Mouse (Mus musculus) gonadal fat pad, adult 2 months (tissue): ENCODE measurements around the gene Sephs2. TPM values are rescaled to one million over a fixed set of nuclear protein-coding genes. Genes with fewer than 3 reads are reported as not detected.

Experiments used
- DNase-seq: peaks from one replicate; pipeline ENCODE4 v3.0.0-alpha.2; 2012; ENCODE audit warnings: low read depth
- polyA plus RNA-seq: library from polyadenylated mRNA; depleted of rRNA; stranded (reverse); fragments of >200 nt; gene quantifications from 2 replicates; pipeline ENCODE4 v1.2.3, GENCODE M21; 2012; rRNA removed

Sephs2 gene
- polyA plus RNA-seq, 1 experiment: 21.3 TPM

DNA sequence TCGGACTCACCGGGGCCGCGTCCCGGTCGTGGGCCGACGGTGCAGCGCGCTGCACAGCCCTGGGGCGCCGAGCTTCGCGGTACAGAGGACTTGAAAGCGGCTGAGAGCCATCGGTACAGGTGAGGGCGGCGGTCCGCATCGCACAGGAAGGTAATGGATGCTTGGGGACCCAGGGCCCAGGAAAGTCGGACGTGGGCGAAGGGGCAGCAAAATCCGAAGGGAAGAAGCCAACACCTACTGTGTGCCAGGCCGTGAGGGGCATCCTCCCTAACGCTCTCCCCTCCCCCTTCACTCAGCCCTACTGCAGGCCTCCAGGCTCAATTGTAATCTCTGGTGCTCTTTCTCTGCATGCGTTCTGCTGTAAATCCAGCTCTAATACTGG lies 40.5 kb downstream of the Sephs2 start:
- no peak for DNase-seq

GRCm38 (mm10) chr7:127232622-127233367 lies 41.1 kb downstream of the Sephs2 start, which contains the start of the genes Zfp553 and Sept1:
Gene Zfp553 (plus strand): TSS chr7:127233061.
Gene Sept1 (minus strand): TSS chr7:127233130.
- DNase-seq: no peak

GRCm38 (mm10) chr7:127231826-127232621 lies 41.8 kb downstream of the Sephs2 start:
- DNase-seq: no peak

GRCm38 (mm10) chr7:127231376-127231775 lies 42.5 kb downstream of the Sephs2 start:
- DNase-seq: no peak

GRCm38 (mm10) chr7:127228615-127229303 lies 45.1 kb downstream of the Sephs2 start:
- DNase-seq: no peak

DNA sequence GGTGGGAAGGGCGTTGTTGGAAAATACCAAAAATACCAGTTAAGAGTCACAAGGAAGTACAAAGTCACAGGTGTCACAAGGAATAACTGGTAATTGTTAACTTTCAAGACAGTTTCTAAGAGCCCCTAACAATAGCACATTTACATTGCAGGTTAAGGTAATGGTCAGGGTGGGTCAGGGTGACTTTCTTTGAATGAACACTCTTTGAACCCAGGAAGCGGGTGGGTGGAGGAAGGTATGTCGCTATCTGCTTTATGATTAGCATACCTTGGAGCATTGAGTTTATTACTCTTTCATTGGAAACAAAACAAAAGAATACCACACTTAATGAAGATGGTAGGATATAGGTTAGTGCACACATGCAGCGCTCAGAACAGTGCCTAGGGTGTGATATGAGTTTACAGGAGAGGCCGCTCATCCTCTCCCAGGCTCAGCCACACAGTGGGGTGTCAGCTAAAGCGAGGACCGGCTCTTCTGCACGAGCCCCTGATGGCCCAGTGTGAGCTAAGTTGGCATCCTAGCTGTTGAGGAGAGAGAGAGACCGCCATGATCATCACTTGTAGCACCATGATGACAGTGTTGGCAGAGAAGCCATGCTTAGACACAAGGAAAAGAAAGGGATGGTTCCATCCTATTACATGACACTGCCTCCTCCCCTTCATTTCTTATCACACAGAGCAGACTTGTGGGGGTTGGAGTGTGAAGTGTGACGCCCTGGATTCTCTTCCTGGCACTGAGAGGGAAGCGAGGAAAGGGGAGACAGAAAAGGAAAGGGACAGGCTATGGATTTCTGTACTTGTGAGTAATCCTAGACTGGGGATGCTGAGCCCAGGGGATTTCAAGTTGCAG lies 48.5 kb downstream of the Sephs2 start:
- no peak for DNase-seq

DNA sequence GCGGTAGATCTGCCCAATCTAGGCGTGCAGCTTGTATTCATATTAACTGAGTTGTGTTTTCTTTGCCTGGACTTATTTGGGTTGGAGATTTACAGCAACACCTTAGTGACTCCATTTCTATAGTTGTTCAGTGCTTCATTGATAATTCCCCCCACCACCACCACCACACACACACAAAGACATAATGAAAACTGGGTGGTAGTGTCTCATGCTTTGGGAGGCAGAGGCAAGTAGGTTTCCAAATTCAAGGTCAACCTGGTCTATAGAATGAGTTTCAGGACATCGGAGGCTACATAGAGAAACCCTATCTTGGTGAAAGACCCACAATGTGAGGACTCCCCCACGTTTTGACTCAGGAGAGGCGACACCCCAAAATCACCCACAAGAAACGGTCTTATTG lies 49.2 kb downstream of the Sephs2 start:
- no peak for DNase-seq

GRCm38 (mm10) chr7:127223515-127224478 lies 50.1 kb downstream of the Sephs2 start:
- DNase-seq: no peak

GRCm38 (mm10) chr7:127223106-127223505 lies 50.7 kb downstream of the Sephs2 start:
- DNase-seq: no peak

Other genes starting within 250 kb of the Sephs2 start
- 80.5 and 81.9 TPM in 2 replicates for gene Maz, start 247.0 kb downstream of the Sephs2 start, polyA plus RNA-seq
- 1.3 and 2.1 TPM in 2 replicates for gene Kif22, start 231.6 kb downstream of the Sephs2 start, polyA plus RNA-seq
- gene Zg16, start 186.7 kb downstream of the Sephs2 start, polyA plus RNA-seq: 0.86 and 1.5 TPM in 2 replicates
- gene AI467606, start 182.7 kb downstream of the Sephs2 start, polyA plus RNA-seq: 14.8 and 17.4 TPM in 2 replicates
- 1.7 and 2.1 TPM in 2 replicates for gene Qprt, start 151.8 kb downstream of the Sephs2 start, polyA plus RNA-seq
- 1.4 and 1.6 TPM in 2 replicates for gene Spn, start 136.2 kb downstream of the Sephs2 start, polyA plus RNA-seq
- gene Cd2bp2, start 78.0 kb downstream of the Sephs2 start, polyA plus RNA-seq: 29.3 and 32.5 TPM in 2 replicates
- gene Tbc1d10b, start 65.6 kb downstream of the Sephs2 start, polyA plus RNA-seq: 28.2 and 33.0 TPM in 2 replicates
- gene Mylpf, start 65.2 kb downstream of the Sephs2 start, polyA plus RNA-seq: 1.3 and 7.6 TPM in 2 replicates
- gene Zfp553, start 41.0 kb downstream of the Sephs2 start, polyA plus RNA-seq: 13.4 and 14.2 TPM in 2 replicates
- gene Sept1, start 40.9 kb downstream of the Sephs2 start, polyA plus RNA-seq: 8.3 and 9.3 TPM in 2 replicates
- gene Zfp771, start 29.8 kb downstream of the Sephs2 start, polyA plus RNA-seq: 89.7 and 105 TPM in 2 replicates
- 40.9 and 52.0 TPM in 2 replicates for gene Dctpp1, start 13.3 kb downstream of the Sephs2 start, polyA plus RNA-seq
- gene Itgal, start 22.2 kb upstream of the Sephs2 start, polyA plus RNA-seq: 3.0 and 3.4 TPM in 2 replicates
- gene Zfp768, start 71.5 kb upstream of the Sephs2 start, polyA plus RNA-seq: 22.5 and 22.7 TPM in 2 replicates
- 8.7 and 9.4 TPM in 2 replicates for gene Zfp747, start 102.0 kb upstream of the Sephs2 start, polyA plus RNA-seq
- gene 9130019O22Rik, start 113.1 kb upstream of the Sephs2 start, polyA plus RNA-seq: 5.8 and 6.4 TPM in 2 replicates
- gene E430018J23Rik, start 119.6 kb upstream of the Sephs2 start, polyA plus RNA-seq: 11.9 and 12.0 TPM in 2 replicates
- gene Zfp764, start 132.8 kb upstream of the Sephs2 start, polyA plus RNA-seq: 5.6 and 5.9 TPM in 2 replicates
- gene Zfp688, start 148.0 kb upstream of the Sephs2 start, polyA plus RNA-seq: 18.1 and 22.4 TPM in 2 replicates
- gene Zfp689, start 175.1 kb upstream of the Sephs2 start, polyA plus RNA-seq: 3.5 and 4.2 TPM in 2 replicates
- 52.6 and 58.8 TPM in 2 replicates for gene Prr14, start 185.6 kb upstream of the Sephs2 start, polyA plus RNA-seq
- gene Fbrs, start 205.1 kb upstream of the Sephs2 start, polyA plus RNA-seq: 15.3 and 27.5 TPM in 2 replicates
- 14.9 and 16.8 TPM in 2 replicates for gene Srcap, start 237.9 kb upstream of the Sephs2 start, polyA plus RNA-seq
- 8.9 and 12.1 TPM in 2 replicates for gene Gm42715, start 245.5 kb upstream of the Sephs2 start, polyA plus RNA-seq